Mouse (Mus musculus) spleen, adult 2 months (tissue): ENCODE measurements at regions not wholly inside any gene's neighbourhood (a gene's known extent, or its start where the extent isn't known, plus 50 kb on each side); places are given as distances from the start of the nearest gene placed in this dataset.

Experiments
- DNase-seq, 2 experiments: peaks; one replicate each; pipeline versions ENCODE4 v3.0.0 to v3.0.0-alpha.2; 2012 to 2021; ENCODE audit warnings: low spot score in 2 of 2, low read depth in 1 of 2
- H3K27ac ChIP-seq: fragments of 200-500 bp; 2 replicates; pipeline ENCODE4 v1.5.1; 2012; ENCODE audit warnings: low read length, inconsistent platforms; ENCODE audit not compliant: insufficient read depth
- H3K27me3 ChIP-seq: fragments of 200-500 bp; 2 replicates; pipeline ENCODE4 v1.6.1; 2012; ENCODE audit warnings: mild to moderate bottlenecking, moderate library complexity, low read length, inconsistent platforms; ENCODE audit not compliant: control insufficient read depth, insufficient read depth
- H3K36me3 ChIP-seq: fragments of 200-500 bp; 2 replicates; pipeline ENCODE4 v1.6.1; 2012; ENCODE audit warnings: mild to moderate bottlenecking, low read length, inconsistent platforms; ENCODE audit not compliant: control insufficient read depth, insufficient read depth
- H3K4me1 ChIP-seq: fragments of 200-500 bp; 2 replicates; pipeline ENCODE4 v1.6.1; 2011; ENCODE audit warnings: inconsistent platforms; ENCODE audit not compliant: control insufficient read depth, insufficient read depth, insufficient read length
- H3K4me3 ChIP-seq: fragments of 200-500 bp; 2 replicates; pipeline ENCODE4 v1.5.1; 2011; ENCODE audit warnings: mild to moderate bottlenecking, inconsistent platforms; ENCODE audit not compliant: insufficient read depth, insufficient read length; ENCODE audit errors: extremely low read depth
- CTCF ChIP-seq: fragments of 200-500 bp; IDR thresholded peaks from 2 replicates; pipeline ENCODE4 v1.5.1; 2011; ENCODE audit warnings: mild to moderate bottlenecking, inconsistent platforms; ENCODE audit not compliant: insufficient read depth, insufficient read length, insufficient replicate concordance; ENCODE audit errors: extremely low read depth
- POLR2A ChIP-seq: fragments of 200-500 bp; IDR thresholded peaks from 2 replicates; pipeline ENCODE4 v1.6.1; 2011; ENCODE audit warnings: low read depth, low read length, inconsistent platforms
- whole genome bisulfite sequencing: fragments of 180-500 bp; shearing (Covaris S2); methylation state at CpG from one replicate; pipeline ENCODE4 v1.1.7; 2018; 5-methylcytosine and 5-hydroxymethylcytosine counted together

DNA sequence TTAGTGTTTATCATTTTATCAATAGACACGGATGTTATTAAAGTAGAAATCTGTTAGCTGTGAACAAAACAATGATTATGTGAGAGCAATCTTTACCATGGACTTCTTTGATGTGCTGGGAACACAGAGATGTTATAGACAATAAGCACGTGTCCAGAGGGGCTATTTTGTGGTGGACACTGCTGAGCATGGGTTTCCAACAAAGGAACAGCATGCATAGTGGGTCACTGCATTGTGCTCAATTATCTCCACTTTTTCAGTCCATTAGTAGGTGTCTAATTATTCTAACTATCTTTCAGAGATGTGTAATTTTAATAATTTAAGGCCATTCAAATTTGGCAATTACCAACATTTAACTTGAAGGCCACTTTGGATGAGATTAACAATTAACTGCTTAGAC lies 409.6 kb upstream of the Fam98a start:
- WGBS = 73% methylated on average over 2 of the region's 2 CpGs
- Histone ChIP-seq H3K36me3 (no peaks in the 10 kb centered on the region), H3K4me3 (no peak overlapping the region), H3K27ac (no peak overlapping the region), H3K4me1 (no peaks in the 10 kb centered on the region), H3K27me3 (no peaks in the 10 kb centered on the region)
- no peak for DNase-seq
- TF ChIP-seq POLR2A (no peak), CTCF (no peak)

DNA sequence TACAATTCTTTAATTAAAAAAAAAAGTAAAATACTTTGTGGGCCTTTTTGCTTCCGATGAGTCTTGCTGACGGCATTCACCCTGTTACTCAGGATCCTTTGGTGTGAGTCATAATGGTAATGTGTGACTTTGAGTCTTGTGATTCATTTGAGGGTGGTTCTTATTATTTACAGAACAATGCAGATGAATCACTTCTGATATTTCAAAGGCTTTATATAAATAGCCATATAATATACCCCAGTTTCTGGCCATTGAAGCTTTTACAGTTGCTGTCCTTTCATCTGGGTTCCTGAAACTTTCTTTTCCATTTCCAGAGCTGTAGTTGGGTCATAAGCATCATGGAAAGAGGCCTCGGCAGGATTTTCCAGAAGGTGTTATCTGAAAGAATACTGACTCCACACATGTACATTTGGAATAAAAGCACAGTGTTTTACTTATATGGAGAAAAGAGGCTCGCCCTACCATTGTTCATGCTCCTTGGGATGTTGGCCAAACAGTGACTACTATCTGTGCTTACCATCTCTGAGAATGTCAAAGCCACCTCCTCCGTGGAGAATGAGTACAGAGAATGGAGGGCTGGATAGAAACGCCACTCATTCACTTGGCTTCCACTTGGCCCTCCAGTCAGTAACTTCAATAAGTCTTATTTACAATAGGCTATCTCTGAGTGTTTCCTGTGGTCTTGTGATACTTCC lies 385.1 kb upstream of the Fam98a start:
- DNase-seq = no peak
- no peak for TF ChIP-seq CTCF
- TF ChIP-seq POLR2A = no peak
- Histone ChIP-seq H3K27ac (no peak overlapping the region), H3K36me3 (no peaks in the 10 kb centered on the region), H3K4me1 (no peaks in the 10 kb centered on the region), H3K27me3 (no peaks in the 10 kb centered on the region), H3K4me3 (no peak overlapping the region)
- WGBS = 72% methylated on average over 6 of the region's 6 CpGs

DNA sequence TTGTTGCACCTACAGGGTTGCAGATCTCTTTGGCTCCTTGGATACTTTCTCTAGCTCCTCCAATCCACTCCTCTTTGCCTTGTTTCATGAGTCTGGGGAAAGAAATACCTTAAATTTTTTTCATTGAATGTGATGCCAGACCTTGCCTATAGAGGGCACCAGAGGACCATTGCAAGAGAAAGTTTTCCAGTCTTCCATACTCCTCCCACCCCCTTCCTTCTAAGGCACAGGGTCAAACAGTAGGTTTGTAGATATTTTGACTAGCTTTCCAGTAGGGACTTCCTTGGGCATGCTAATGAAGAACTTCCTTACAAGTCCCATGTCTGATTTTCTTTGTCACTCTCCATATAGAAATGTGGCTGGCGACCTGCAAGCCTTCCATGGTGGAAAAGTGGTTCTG lies 379.3 kb upstream of the Fam98a start:
- DNase-seq = no peak
- WGBS = 89% methylated on average over 1 of the region's 1 CpGs

DNA sequence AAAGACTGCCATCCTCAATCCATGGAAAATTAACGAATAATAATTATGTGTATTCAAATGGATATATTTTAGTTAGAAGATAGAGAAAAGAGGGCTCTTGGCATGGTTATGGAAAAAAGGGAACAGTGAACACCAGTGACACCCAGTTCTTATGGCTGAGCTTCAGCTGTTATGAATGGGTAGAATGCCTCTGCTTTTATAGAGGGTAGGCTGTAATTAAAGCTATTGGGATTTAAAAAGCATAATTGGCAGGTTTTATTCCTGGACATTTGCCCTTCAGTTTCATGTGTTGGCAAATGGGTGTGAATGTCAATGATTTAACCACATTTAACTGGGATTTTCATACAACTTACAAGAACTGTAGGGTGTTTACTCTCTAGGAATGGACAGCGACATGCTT lies 368.5 kb upstream of the Fam98a start:
- WGBS = 90% methylated on average over 2 of the region's 2 CpGs

More for the DNA sequence above, 379.3 kb upstream of the Fam98a start:
- no peaks in the 10 kb centered on the region for H3K36me3 ChIP-seq
- H3K27ac ChIP-seq = no peak overlapping the region
- TF ChIP-seq CTCF = no peak
- no peak for TF ChIP-seq POLR2A
- no peak overlapping the region for H3K4me3 ChIP-seq
- H3K27me3 ChIP-seq = no peaks in the 10 kb centered on the region
- H3K4me1 ChIP-seq = no peaks in the 10 kb centered on the region

DNA sequence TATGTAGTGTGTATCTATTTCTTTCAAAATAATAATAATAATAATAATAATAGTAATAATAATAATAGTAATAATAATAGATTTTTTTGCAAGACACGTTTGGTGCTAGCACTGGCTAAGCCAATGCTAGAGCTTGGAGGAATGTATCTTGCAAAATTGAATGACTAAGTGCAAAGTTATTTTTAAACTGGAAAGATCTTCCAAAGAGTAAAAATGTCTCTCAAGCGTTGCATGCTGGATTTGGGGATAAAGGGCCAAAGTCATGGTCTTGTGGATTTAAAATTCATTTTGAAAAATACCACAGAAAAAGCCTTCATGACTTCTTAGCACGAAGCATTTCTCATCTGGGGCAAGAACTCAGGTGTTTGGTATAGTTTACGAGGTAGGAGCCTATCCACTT lies 365.3 kb upstream of the Fam98a start:
- H3K27ac ChIP-seq = no peak overlapping the region
- TF ChIP-seq POLR2A (no peak), CTCF (no peak)

More for the DNA sequence above, 368.5 kb upstream of the Fam98a start:
- no peak for DNase-seq
- Histone ChIP-seq H3K27ac (no peak overlapping the region), H3K27me3 (no peaks in the 10 kb centered on the region), H3K4me1 (no peaks in the 10 kb centered on the region), H3K36me3 (no peaks in the 10 kb centered on the region), H3K4me3 (no peak overlapping the region)
- TF ChIP-seq CTCF = no peak
- no peak for TF ChIP-seq POLR2A

DNA sequence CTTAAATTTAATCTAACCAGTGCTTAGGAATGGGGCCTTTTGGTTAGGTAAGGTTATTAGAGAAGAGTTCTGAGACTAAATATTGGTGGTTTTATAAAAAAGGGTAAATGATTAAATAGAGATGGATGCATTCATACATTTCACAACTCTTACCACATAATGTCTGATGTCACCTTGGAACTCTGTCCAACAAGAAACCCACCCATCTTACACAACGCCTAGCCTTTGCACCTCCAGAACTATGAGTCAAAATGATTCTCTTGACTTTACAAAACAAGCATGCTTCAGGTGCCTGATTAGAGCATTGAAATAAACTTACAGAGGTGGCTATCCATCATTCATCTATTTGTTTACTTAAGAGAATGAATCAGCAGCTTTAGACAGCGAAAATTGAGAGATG lies 364.8 kb upstream of the Fam98a start:
- Histone ChIP-seq H3K27me3 (no peaks in the 10 kb centered on the region), H3K36me3 (no peaks in the 10 kb centered on the region), H3K4me3 (no peak overlapping the region), H3K4me1 (no peaks in the 10 kb centered on the region), H3K27ac (no peak overlapping the region)
- TF ChIP-seq CTCF = no peak
- TF ChIP-seq POLR2A = no peak
- no peak for DNase-seq
- 80% methylated on average over 2 of the region's 2 CpGs for WGBS

More for the DNA sequence above, 365.3 kb upstream of the Fam98a start:
- DNase-seq = no peak
- H3K36me3 ChIP-seq = no peaks in the 10 kb centered on the region
- H3K27me3 ChIP-seq = no peaks in the 10 kb centered on the region
- 71% methylated on average over 4 of the region's 4 CpGs for WGBS
- H3K4me1 ChIP-seq = no peaks in the 10 kb centered on the region
- H3K4me3 ChIP-seq = no peak overlapping the region

DNA sequence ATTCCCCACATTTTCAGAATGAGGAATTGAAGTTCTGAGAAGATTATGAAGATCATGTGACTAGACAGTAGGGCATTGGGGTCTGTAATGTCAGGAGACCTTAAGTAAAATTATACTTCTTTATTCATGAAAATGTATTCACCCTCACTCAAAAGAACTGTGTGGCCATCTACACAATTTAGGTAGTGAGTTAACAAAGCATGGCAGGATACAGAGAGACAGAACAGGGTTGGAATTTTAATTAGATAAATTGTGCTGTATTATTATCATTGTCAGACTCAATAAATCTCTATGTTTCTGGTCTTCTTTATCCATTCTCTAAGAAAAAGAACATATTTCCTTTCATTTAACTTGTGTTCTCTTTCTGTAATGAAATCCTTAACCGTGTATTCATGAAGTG lies 363.5 kb upstream of the Fam98a start:
- H3K36me3 ChIP-seq = no peaks in the 10 kb centered on the region
- no peak for DNase-seq
- no peaks in the 10 kb centered on the region for H3K27me3 ChIP-seq
- no peak overlapping the region for H3K4me3 ChIP-seq
- TF ChIP-seq CTCF (no peak), POLR2A (no peak)
- WGBS = 84% methylated on average over 1 of the region's 1 CpGs
- H3K27ac ChIP-seq = no peak overlapping the region
- no peaks in the 10 kb centered on the region for H3K4me1 ChIP-seq
